Comparison of ENCODE assay signal across 10 mouse cellular contexts in genomic region chr3:53466481-53466880, GRCm38 (mm10). TPM values are rescaled to one million over a fixed set of nuclear protein-coding genes. Genes with fewer than 3 reads are reported as not detected.
DNase-seq lines count a peak whose midpoint lies in the region; ATAC-seq and TF ChIP-seq lines count a peak whose summit lies in the region.
"Had no signal": no experiment of that assay in that cellular context is flagged by ENCODE, and none has a peak within 500 bp of the region (broad histone marks: within the 10 kb centered on the region; RNA-seq: fewer than 3 reads in every experiment).

No protein-coding gene starts in this region.

- 53% methylated on average over 9 of the region's 9 CpGs for WGBS in cerebellum, adult 2 months
- 68% methylated on average over 9 of the region's 9 CpGs for WGBS in liver, postnatal 0 days (ENCODE audit: insufficient replicate concordance)

- no peak for TF ChIP-seq POLR2A in cerebellum, adult 2 months (IDR thresholded peaks at IDR 0.05; ENCODE audit: borderline replicate concordance, insufficient read depth, low read length)

- no peak for ATAC-seq in liver, postnatal 0 days

- H3K27ac ChIP-seq in cerebellum, adult 2 months (ENCODE audit: insufficient read depth, low read length): no peak overlapping the region
- no peak overlapping the region for H3K27ac ChIP-seq in liver, postnatal 0 days (ENCODE audit: low read depth)

- H3K27me3 ChIP-seq in cerebellum, adult 2 months (ENCODE audit: control insufficient read depth, insufficient read depth, low read length): no peaks in the 10 kb centered on the region
- H3K27me3 ChIP-seq in liver, postnatal 0 days (ENCODE audit: insufficient read depth, low read length): no peaks in the 10 kb centered on the region

- TF ChIP-seq EP300 in liver, postnatal 0 days (IDR thresholded peaks at IDR 0.05; ENCODE audit: low read depth): no peak

- no peak for TF ChIP-seq CTCF in cerebellum, adult 2 months (IDR thresholded peaks at IDR 0.05; ENCODE audit: borderline replicate concordance, insufficient read depth, low read depth, low read length)
- TF ChIP-seq CTCF in liver, postnatal 0 days (IDR thresholded peaks at IDR 0.05; ENCODE audit: low read depth): no peak

- H3K4me1 ChIP-seq in cerebellum, adult 2 months (ENCODE audit: control insufficient read depth, insufficient read depth, low read length): peaks cover 6% of the 10 kb centered on the region
- H3K4me1 ChIP-seq in liver, postnatal 0 days (ENCODE audit: insufficient read depth): peaks cover 38% of the 10 kb centered on the region

- no peaks in the 10 kb centered on the region for H3K9me3 ChIP-seq in liver, postnatal 0 days (ENCODE audit: low read length)

- H3K4me2 ChIP-seq in liver, postnatal 0 days (ENCODE audit: low read depth, low read length): peak overlapping the region; percentile 27; the same call in 1 of the 2 replicates

- DNase-seq in cerebellum, adult 2 months: no peak
- DNase-seq in cerebellum, adult 9-10 months: no peak
- peak; percentile 20 for DNase-seq in retina, embryonic 14.5 days (ENCODE audit: low spot score)
- no peak for DNase-seq in retina, postnatal 1 day
- no peak for DNase-seq in liver, postnatal 0 days
- no peak for DNase-seq in spleen, postnatal 14 days (ENCODE audit: low spot score in 2 of 2)
- no peak for DNase-seq in lung, adult 18-20 months
- no peak for DNase-seq in cerebellum, adult 8-10 months
- DNase-seq: spleen, adult 18-20 months had no signal

- H3K36me3 ChIP-seq in liver, postnatal 0 days (replicated peaks; ENCODE audit: insufficient read depth, low read length): peaks cover 11% of the 10 kb centered on the region

- H3K9ac ChIP-seq in liver, postnatal 0 days (replicated peaks): no peak overlapping the region

- peak overlapping the region; percentile 7 for H3K4me3 ChIP-seq in cerebellum, adult 2 months (replicated peaks; ENCODE audit: insufficient read depth, low read depth, low read length)
- no peak overlapping the region for H3K4me3 ChIP-seq in liver, postnatal 0 days (ENCODE audit: low read depth, low read length)

RNA-seq across cellular contexts. Expression of gene Proser1, which starts 3.0 kb away (rescaled TPM):
- 21.2 and 21.9 TPM in 2 replicates for polyA plus RNA-seq in cerebellum, adult 2 months (2012; rRNA removed)
- polyA plus RNA-seq in liver, postnatal 0 days (2015; fragmentation: Nextera tagmentation; extraction: Ambion mirVana): 4.0 and 4.1 TPM in 2 replicates

RNA-seq across cellular contexts. Expression of gene Nhlrc3, which starts 3.3 kb away (rescaled TPM):
- polyA plus RNA-seq in cerebellum, adult 2 months (2012; rRNA removed): 7.9 and 8.1 TPM in 2 replicates
- polyA plus RNA-seq in liver, postnatal 0 days (2015; fragmentation: Nextera tagmentation; extraction: Ambion mirVana): 5.0 and 6.1 TPM in 2 replicates

RNA-seq across cellular contexts. Expression of gene Stoml3, which starts 22.0 kb away (rescaled TPM):
- polyA plus RNA-seq in cerebellum, adult 2 months (2012; rRNA removed): 0.52 and 0.93 TPM in 2 replicates
- not detected in 2 replicates for polyA plus RNA-seq in liver, postnatal 0 days (2015; fragmentation: Nextera tagmentation; extraction: Ambion mirVana)
- polyA plus RNA-seq: liver, adult 2 months had no signal
